Mouse (Mus musculus) embryo, embryonic 10.5 days (tissue): ENCODE measurements around the gene Btbd9.
"Not testable (repeated sequence)": the region's sequence is repeated elsewhere in the genome, so short reads cannot be mapped to it uniquely, and the experiment has no call there.

Experiments used
- DNase-seq: peaks from one replicate; pipeline ENCODE4 v3.0.0-alpha.2; 2015; ENCODE audit warnings: low spot score

The Btbd9 gene

GRCm38 (mm10) chr17:30575941-30576773 is at the start of gene Btbd9:
TSS of gene Btbd9 (minus strand) at chr17:30576488.
- DNase-seq: peak; percentile 90

GRCm38 (mm10) chr17:30624132-30624531 is 47.8 kb upstream of the Btbd9 start, which contains the start of gene Dnah8:
TSS of gene Dnah8 (plus strand) at chr17:30624354.
- DNase-seq: not testable (repeated sequence)

- no peak for DNase-seq
Observed at GRCm38 (mm10) chr17:30623200-30623599, 46.9 kb upstream of the Btbd9 start.

- DNase-seq: no peak
Observed at GRCm38 (mm10) chr17:30621450-30621849, 45.2 kb upstream of the Btbd9 start.

GRCm38 (mm10) chr17:30620548-30620947 is 44.3 kb upstream of the Btbd9 start:
- DNase-seq: no peak

GRCm38 (mm10) chr17:30619153-30619552 is 42.9 kb upstream of the Btbd9 start:
- no peak for DNase-seq

GRCm38 (mm10) chr17:30618136-30618891 is 42.0 kb upstream of the Btbd9 start:
- DNase-seq: no peak

GRCm38 (mm10) chr17:30616203-30616602 is 39.9 kb upstream of the Btbd9 start:
- DNase-seq: no peak

GRCm38 (mm10) chr17:30613350-30613749 is 37.1 kb upstream of the Btbd9 start:
- DNase-seq: no peak

- DNase-seq: peak; percentile 97
Observed at GRCm38 (mm10) chr17:30612075-30612859, 36.0 kb upstream of the Btbd9 start.

GRCm38 (mm10) chr17:30611221-30612074 is 35.2 kb upstream of the Btbd9 start:
- no peak for DNase-seq

GRCm38 (mm10) chr17:30610739-30611138 is 34.5 kb upstream of the Btbd9 start:
- no peak for DNase-seq

- no peak for DNase-seq
Observed at GRCm38 (mm10) chr17:30609980-30610307, 33.7 kb upstream of the Btbd9 start.

GRCm38 (mm10) chr17:30609305-30609979 is 33.2 kb upstream of the Btbd9 start:
- no peak for DNase-seq

- DNase-seq: no peak
Observed at GRCm38 (mm10) chr17:30607909-30608495, 31.7 kb upstream of the Btbd9 start.

- no peak for DNase-seq
Observed at GRCm38 (mm10) chr17:30607330-30607729, 31.0 kb upstream of the Btbd9 start.

GRCm38 (mm10) chr17:30606634-30607081 is 30.4 kb upstream of the Btbd9 start:
- no peak for DNase-seq

GRCm38 (mm10) chr17:30606206-30606605 is 29.9 kb upstream of the Btbd9 start:
- no peak for DNase-seq

- DNase-seq: no peak
Observed at GRCm38 (mm10) chr17:30605001-30605400, 28.7 kb upstream of the Btbd9 start.

GRCm38 (mm10) chr17:30604296-30604695 is 28.0 kb upstream of the Btbd9 start:
- no peak for DNase-seq
